Mouse (Mus musculus): ENCODE measurements around the gene Zfp688.
"Not testable (repeated sequence)": the region's sequence is repeated elsewhere in the genome, so short reads cannot be mapped to it uniquely, and the experiment has no call there.

- TF ChIP-seq POLR2A (IDR thresholded peaks at IDR 0.05; ENCODE audit: insufficient read depth, low read length); CTCF (IDR thresholded peaks at IDR 0.05; ENCODE audit: low read depth, low read length); EP300 (IDR thresholded peaks at IDR 0.05; ENCODE audit: insufficient read depth, low read depth, low read length): not testable (repeated sequence)
Measured at GRCm38 (mm10) chr7:127388201-127388600, 33.7 kb downstream of the Zfp688 start.

Data from ES-Bruce4 (cell line).